Mouse (Mus musculus): ENCODE data around the gene Pi16.

- TF ChIP-seq CTCF (IDR thresholded peaks at IDR 0.05; ENCODE audit: control insufficient read depth, insufficient read depth, insufficient read length) (no peak), MYOD1 (IDR thresholded peaks at IDR 0.05; ENCODE audit: control insufficient read depth, insufficient read length, low read depth) (no peak), CEBPB (IDR thresholded peaks at IDR 0.05; ENCODE audit: low read depth) (no peak), MYOG (IDR thresholded peaks at IDR 0.05; ENCODE audit: control insufficient read depth, extremely low read depth, insufficient read length) (no peak), FOSL1 (IDR thresholded peaks at IDR 0.05; ENCODE audit: insufficient read depth, low read length, poor library complexity, severe bottlenecking) (no peak)
Measured at GRCm38 (mm10) chr17:29297321-29297720, 20.2 kb upstream of the Pi16 start.
